Mouse (Mus musculus): ENCODE results near the gene Lgals12.

The Lgals12 gene

DNA sequence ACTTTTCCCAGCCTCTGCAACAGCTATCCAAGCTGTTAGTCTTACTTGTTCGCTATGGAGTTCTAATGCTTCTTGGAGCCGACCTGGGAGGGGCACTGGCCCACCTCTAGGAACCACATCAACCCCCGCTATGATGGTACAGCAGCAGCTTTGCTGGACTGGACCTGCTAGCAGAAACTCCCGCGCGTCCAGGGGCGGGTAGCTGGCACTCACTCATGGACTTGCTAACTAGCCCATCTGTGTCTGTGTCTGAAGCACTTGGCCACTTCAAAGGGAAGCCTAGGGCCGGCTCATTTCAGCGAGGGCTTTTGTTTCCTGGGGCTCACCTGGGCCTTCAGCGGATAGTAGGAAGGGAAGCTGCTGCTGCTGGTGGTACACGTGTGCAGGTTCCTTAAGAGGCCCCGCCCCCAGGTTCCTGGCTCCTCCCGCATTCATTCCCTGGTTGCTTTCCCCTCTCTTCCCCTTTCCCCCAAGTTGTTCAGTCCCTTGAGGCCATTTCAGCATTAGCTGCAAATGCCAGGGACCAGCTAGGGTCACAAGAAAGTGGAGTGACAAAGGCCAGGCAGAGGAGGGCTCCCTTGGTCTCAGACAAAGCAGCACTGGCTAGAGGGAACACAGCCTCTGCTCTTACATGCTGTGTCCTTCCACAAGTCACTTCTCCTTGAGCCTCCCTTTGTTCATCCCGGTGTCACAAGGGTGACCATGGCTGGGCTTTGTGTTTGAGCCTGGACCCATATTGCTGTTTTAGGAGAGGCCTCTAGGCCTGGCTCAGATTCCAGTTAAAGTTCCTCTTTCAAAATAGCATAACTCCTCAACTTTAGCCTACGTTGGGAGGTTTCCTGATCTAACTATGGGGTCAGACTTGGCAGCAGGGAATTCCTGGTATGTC, at the start of gene Lgals12:
Gene Lgals12, minus strand, starts transcription at position 393 of the 889 bp plus-strand sequence.
- DNase-seq: peak; percentile 73

DNA sequence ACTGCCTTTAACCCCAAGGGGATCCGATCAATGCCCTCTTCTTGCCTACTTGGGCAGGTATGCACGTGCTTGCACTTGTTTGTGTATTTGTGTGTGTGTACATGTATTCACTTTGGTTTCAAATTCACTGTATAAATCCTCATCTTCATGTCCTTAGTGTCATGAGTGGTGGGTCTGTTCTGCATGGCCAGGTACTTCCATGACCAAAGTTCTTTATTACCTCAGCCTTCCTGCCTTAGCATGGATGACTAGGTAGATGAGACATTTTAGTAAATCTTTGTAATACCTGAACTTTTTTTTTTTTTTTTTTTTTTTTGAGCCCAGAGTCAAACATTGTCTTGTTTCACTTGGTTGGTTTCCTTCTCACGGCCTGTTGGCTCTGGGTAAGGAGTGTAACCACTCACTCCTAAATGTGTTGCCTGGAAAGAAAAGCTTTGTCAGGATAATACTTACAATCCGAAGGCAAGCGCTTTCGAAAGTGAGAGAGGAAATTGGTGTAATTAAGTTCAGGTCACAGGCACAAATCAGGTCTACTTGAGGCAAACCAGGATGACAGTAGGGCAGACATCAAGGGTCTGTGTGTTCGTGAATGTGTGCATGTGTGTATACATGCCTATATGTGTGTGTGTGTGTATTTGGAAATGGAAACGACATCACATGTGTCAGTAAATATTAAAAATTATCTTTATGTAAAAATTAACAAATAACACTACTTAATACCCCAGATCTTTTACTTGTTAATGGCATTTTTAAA, 42.1 kb upstream of the Lgals12 start:
- DNase-seq: no peak

DNA sequence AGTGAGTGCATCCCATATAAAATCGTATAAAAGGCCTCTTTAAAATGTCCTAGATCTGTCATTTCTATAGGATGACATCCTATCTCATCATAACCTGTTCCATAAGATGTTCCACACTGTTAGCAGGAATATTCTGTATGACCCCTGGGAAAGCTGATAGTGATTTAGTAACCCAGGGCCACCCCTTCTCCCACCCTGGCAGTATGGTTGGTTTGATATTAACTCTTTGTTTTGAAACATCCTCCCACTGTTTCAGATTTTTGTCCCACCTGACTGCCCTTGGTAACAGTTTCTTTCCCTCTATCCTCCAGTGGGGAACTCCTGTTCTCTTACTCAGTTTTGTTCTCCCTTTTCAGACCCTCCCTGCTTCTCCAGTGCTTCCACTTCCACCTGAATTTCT, 26.8 kb upstream of the Lgals12 start:
- DNase-seq: no peak

DNA sequence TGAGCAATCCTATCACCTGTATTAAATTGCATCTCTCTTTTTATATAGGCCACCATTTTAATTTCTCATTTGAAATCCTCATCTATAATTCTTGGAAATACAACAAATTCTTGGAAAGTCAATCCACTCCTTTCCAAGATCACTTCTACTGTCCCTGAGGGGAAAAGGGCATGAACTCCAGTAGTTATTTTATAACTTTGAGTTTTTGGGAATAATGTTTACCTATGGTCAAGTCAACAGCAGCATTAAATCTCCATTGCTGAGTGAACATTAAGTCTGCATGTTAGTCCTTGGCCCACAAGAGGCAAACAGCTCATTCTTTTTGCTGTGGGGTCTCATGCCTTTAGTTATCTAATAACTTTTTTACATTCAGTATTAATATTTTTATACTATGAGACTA, 26.0 kb upstream of the Lgals12 start:
- no peak for DNase-seq

DNA sequence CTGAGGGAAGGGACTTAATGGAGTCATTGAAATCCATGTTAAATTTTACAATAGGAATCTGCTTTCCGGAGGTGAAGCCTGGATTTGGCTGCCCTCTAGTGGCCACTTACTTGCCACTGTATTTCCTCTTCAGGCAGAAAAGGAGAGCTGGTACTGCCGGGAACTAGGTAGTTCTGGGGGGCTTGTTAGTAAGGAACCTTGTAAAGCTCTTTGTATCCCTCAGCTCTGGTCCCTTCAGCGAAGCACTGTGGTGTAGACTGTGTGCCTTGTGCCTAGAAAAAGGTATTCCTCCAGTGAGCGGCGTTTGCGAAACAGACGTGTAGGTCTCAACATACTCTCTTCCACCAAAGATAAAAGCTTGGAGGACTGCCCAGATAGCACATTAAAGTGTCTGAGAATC, 10.7 kb upstream of the Lgals12 start:
- peak; percentile 61 for DNase-seq

DNA sequence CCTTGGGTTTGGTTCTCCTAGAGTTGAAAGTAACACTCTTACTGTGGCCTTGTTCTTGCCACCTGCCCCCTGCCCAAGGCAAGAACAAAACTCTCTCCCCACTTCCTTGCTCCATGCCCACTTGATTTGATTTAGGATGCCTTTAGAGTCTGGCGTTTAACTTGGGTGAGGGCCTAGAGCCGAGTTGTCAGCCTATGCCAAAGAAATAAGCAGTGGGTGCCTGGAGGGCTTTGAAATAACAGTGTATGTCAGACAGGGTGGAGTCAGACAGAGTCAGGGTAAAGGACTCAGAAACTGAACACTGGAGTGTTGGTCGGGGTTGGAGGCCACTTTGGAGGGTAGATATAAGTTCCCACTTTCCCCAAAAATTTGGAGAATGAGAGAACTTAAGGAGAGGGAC, 10.1 kb upstream of the Lgals12 start:
- no peak for DNase-seq

DNA sequence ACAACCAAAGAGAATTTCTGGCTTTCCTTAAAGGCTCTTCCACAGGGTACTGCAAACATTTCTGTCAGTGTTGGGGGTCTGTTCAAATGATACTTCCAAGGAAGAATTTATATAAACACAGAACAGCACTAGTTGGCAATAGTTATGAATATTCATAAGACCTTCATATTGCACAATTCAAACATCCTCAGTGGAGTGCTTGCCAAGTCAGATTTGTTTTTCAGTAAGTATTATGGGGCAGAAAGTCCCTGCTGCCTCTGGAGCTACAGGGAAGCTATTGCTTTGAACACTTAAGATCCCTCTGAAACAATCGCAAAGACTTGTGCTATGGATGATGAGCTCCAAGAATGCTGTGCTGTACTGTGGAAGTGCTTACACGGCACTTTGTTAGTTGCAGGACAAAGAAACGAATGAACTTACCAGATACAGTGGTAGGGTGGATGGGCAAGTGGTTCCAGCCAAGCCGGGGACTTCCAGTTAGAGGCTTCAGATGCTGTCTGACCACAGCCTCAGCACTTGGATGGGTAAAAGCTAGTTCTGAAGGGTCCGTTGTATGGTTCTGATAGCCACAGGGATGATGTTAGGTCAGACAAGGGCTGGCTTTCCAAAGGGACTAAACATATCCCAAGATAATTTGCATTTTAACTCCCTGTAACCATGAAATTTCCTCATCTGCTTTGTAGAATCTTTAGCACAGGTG, 9.4 kb upstream of the Lgals12 start:
- no peak for DNase-seq

DNA sequence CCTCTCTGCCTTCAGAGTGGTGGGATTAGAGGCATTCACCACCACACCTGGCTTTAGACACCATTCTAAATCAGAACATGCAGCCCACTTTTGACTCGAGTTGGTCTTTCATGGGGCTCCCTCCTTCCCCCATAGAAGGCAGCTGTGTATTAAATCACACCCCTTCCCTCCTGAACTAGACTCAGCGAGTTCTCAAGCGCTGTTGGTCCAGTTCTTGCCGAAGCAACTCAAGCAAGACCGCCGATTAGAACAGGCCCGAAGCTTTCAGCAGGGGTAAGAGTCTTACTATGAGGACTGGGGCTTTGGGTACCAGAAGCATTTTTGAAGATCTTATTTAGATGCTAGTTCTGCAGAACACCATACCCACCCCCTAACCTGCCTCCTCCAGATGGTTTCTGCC, 6.2 kb upstream of the Lgals12 start:
- DNase-seq: no peak

DNA sequence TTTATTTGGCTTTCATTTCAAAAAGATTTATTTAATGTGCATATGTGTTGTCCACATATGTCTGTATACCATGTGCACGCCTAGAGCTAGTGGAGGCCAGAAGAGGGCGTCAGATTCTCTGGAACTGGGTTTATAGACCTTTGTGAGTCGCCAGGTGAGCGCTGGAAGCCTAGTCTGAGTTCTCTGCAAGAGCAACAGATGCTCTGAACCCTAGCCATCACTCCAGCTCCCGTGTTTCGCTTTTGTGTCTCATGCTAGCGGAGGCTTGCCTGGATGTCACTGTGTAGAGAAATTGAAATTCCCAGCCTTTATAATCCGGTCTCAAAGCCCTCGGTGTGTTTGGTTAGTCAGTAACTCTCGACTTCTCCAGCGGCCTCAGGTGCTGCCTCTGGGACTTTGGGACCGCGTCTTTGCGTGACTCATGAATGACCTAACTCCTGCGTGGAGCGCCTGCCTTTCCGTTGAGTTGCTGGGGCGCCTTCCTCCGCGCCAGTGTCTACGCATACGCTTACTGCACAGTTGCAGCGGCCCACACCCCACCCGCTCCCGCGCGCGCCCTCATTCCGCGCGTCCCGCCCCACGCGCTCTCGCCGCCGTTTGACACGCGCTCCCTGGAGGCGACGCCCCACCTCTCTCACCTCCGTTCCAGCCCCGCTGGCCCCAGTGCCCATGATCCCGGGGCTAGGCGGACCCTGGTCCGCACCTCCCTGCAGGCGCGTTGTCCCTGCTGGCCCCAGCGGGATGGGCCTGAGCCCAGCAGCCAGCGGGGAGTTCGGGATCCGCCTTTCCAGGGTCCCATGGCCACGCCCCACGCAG, 5.2 kb upstream of the Lgals12 start, which contains the start of gene Hrasls5:
Gene Hrasls5, plus strand, starts transcription at position 600 of the 816 bp plus-strand sequence.
- DNase-seq: peak; percentile 80

DNA sequence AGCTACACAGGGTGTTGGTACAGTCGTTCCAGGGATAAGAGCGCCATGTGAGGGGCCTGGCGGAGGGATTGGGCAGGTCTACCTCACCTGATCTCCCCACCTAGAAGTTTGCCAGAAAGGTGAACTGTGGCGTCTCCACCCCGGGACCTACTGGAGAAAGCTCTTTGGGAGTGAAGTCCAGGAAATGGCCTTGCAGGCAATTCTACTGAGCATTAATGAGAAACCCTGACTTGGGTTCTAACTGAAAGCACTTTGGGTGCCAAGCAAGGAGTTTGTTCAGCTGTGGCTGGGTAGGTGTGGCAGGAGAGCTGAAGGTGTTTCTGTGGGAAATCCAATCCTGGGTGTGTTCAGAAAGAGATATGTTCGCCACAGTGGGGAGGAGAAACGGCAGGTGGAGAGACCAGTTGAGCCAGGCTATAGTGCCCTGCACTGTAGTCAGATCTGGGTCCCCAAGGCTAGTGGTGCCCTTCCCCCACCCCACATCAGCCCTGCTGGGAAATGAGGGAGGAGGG, 753 bp upstream of the Lgals12 start:
- DNase-seq: no peak

DNA sequence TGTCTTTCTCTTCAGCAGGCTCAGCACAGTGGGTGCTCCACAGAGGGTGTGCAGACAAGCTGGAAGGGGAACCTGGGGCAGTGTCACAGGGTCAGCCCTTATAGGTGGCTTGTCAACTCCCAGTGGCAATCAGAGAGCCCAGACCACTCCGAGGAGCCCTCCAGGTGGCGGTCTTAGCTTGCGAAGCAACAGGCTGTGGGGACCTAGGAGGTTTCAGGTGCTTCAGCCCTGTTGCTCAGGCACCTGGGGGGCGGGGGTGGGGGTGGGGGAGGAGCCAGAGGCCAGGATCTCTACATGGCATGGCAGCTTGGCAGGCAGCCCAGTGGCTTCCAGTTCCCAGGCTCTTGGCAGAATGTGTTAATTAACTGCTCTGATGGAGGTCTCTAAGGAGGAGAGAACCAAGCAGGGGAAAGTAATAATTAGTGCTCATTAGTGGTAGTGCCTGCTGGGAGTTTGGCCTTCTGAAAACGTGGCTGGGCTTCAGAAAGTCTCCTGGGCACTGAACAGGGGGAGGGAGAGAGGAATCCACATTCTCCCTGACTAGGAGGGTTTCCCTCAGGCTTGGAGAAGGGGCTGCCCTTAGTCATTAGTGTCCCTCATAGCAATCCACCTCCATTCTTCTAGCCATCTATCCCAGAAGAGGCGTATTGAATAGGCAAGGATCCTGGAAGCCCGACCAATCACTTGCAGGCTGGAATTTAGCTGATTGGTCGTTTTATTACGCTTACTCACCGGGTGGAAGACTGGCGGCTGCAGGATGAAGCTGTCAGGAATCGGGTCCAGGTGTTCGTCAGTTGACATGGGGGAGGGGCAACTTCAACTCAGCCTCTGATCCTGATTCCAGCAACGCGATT, 836 bp downstream of the Lgals12 start:
- DNase-seq: peak; percentile 62

DNA sequence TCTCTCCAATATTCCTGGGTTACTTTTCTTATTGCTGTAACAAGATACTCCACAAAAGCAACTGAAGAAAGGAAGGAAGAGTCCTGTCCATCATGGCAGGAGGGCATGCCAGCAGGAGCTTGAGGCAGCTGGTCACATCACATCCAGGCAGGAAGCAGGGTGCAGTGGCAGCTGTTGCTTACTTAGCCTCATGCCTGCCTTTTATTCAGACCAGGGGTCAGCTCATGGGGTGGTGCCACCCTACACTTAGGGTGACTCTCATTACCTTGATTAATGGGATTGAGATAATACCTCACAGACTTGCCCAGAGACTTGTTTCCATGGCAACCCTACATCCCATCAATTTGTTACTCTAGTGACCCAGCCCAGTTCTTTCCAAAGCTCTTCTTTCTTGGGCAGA, 2.0 kb downstream of the Lgals12 start:
- no peak for DNase-seq

DNA sequence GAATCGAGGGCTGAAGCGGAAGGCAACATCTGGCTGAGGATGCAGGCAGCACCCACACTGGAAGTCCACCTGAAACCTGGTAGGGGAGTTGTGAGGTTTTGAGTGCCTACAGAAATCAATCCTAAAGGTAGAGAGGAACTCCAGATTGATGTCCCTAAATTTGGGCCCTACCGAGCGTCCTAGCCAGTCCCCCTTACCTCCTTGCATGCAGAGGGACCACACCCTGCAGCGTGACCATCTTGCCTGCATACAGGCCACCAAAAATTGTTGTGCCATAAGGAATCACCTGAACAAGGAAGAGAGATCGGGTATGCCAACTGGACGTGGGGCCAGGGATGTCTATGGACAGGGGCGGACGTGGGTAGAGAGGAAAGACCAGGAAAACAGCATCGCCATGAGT, 2.9 kb downstream of the Lgals12 start:
- no peak for DNase-seq

DNA sequence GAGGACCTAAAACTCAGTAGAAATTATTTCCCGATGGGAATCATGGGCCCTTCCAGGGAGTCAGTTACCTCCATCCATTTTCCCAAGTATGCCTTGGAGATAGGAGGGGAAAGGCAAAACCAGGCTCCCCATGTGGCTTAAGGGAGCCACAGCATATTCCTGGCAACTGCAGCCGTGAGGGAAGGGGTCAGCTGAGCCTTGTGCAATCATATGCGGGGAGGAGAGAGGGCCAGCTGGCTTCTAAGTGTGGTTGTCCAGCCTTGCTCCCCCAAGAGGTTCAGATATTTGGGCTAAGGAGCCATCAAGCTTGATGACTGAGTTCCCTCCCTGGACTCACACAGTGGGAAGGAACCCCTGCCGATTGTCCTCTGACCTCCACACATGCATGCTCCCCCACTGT, 5.4 kb downstream of the Lgals12 start:
- no peak for DNase-seq

DNA sequence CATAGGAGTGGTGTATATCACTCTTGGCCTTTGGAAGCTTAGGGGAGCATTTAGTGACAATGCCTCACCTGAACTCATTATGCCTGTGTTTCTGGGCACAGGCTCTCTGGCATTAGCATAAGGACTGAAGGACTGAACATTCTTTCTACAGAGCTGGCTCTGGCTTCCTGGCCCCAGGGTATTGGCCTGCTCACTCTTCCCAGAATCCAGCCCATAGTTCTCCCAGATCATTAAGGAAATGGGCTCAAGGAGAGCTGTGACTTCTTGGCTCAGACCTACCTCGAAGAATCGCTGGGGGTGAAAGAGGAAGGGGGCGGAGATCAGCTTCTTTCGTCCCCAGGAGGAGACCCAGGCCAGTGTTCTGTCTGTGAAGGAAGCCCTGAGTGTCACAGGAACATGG, 8.5 kb downstream of the Lgals12 start:
- no peak for DNase-seq

DNA sequence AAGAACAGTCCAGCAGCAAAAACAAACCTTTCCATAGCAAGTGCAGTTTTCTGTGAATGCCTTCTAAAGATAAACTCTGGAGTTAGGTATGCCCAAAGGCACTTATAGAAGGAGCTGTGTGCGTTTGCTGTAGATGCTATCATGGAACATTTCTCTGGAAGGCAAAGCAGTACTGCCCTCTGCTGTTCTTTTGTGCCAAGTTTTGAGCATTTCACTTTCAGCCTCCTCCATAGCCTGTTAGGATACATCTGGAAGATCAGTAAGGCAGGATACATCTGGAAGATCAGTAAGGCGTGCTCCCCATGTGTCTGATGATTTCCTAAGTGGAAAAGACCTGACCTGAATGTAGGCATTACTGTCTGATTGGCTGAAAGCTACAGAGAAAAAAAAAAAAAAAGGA, 11.5 kb downstream of the Lgals12 start:
- peak; percentile 61 for DNase-seq

DNA sequence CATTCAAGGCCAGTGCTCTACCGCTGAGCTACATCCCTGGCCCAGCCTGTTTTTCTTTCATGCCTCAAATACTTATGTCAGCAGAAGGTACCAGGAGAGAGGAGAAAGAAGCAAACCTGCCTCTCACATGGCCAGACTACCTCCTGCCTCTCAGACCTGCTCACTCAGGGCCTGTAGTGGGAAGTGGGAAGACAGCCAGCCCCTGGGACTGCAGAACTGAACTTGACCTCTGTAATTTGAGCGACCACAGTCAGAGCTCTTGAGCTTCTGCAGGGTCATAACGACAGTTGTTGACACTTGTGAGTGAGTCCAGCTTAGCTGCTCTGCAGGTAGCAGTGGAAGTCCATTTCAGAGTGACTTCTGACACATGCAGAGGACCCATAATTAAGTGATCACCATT, 15.0 kb downstream of the Lgals12 start:
- DNase-seq: no peak

DNA sequence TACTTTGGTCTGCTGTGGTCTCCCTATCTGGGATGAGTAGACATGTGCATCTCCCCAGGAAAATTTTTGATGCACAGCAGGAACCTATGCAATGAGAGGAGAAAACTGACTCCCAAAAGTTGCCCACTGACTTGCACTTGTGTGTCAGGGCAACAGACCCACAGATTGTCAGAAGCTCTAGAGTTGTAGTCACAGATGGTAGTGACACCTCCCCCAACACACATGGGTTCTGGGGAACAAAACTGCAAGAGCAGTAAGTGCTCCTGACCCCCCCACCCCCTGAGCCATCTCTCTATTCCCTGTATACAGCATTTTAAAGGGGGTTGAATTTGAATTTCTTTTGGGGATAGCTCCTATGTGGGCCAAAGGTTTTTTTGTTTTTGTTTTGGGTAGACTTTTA, 16.2 kb downstream of the Lgals12 start:
- no peak for DNase-seq

DNA sequence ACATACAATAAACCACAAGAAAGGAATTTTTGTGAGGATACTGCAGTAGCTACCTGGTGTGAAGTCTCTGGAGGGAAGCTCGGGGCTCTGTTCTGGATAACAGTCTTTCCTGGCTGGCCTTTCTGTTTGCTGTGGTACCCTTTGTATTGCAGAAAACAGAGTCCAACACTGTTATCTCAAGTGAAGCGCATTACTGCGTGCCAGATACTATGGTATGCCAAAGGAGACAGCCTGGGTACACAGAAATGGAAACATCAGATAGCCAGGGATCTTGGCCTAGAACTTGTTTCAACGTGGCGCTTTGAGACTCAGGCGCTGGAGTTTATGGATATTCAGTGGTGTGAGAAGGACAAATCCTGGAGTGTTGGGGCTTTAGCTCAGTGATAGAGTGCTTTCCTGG, 21.2 kb downstream of the Lgals12 start:
- DNase-seq: no peak

DNA sequence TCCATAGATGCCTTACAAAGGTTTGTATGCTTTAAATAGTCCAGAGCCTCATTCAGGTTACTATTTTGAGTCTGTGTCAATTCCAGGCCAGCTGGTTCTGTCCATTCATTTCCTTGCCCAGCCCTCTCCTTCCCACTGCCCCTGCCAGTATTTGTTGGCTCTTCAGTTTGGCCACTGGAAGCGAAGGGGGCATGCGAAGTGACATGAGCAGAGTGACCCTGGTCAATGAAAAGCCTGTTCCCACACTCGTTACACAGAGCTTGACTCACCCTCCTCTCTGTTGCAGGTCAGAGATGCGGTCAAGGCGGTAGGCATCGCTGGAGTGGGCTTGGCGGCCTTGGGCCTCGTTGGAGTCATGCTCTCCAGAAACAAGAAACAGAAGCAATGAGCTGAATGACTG, 21.7 kb downstream of the Lgals12 start:
- no peak for DNase-seq

DNA sequence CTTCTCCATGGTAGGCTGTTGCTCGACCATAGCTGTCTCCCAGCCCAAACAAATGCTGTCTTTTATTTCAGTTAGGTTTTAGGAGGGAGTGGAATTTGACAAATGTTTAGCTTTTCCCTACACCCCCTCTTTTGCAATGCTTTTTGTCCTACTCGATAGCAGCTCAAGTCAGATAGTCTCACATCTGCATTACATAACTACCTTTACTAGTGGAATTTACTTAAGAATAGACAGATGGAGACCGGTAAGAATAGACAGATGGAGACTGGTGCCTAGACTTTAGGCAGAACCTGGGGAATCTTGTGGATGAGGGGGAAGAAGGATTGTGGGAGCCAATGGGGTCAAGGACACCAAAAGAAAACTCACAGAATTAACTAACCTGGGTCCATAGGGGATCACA, 23.4 kb downstream of the Lgals12 start:
- DNase-seq: no peak
